Mouse (Mus musculus): ENCODE data around the gene Mbtps2. TPM values are rescaled to one million over a fixed set of nuclear protein-coding genes. Genes with fewer than 3 reads are reported as not detected.

The Mbtps2 gene
- polyA plus RNA-seq, 1 experiment, result not detected

- Histone ChIP-seq H3K4me1 (ENCODE audit: control insufficient read depth, insufficient read depth, low read length) (no peaks in the 10 kb centered on the region), H3K4me3 (ENCODE audit: insufficient read depth, low read depth, low read length) (no peak overlapping the region), H3K27ac (ENCODE audit: insufficient read depth, low read depth, low read length) (no peak overlapping the region)
- TF ChIP-seq CTCF (IDR thresholded peaks at IDR 0.05; ENCODE audit: insufficient read depth, low read depth, low read length), result no peak
- TF ChIP-seq POLR2A (IDR thresholded peaks at IDR 0.05; ENCODE audit: insufficient read depth, low read depth, low read length), result no peak
- 7% methylated on average over 3 of the region's 3 CpGs for WGBS
These were observed 2.9 kb upstream of the Mbtps2 start for GRCm38 (mm10) chrX:157601450-157601849.

- no peak for TF ChIP-seq CTCF (IDR thresholded peaks at IDR 0.05; ENCODE audit: insufficient read depth, low read depth, low read length)
- TF ChIP-seq POLR2A (IDR thresholded peaks at IDR 0.05; ENCODE audit: insufficient read depth, low read depth, low read length), result no peak
- WGBS, result 13% methylated on average over 17 of the region's 17 CpGs
- H3K4me1 ChIP-seq (ENCODE audit: control insufficient read depth, insufficient read depth, low read length), result no peaks in the 10 kb centered on the region
- peak overlapping the region; percentile 99 for H3K4me3 ChIP-seq (ENCODE audit: insufficient read depth, low read depth, low read length)
- H3K27ac ChIP-seq (ENCODE audit: insufficient read depth, low read depth, low read length), result peak overlapping the region; percentile 98; the same call in 1 of the 2 replicates
These were observed 830 bp downstream of the Mbtps2 start for GRCm38 (mm10) chrX:157597585-157598185.

- no peak overlapping the region for H3K27ac ChIP-seq (ENCODE audit: insufficient read depth, low read depth, low read length)
- no peak for TF ChIP-seq CTCF (IDR thresholded peaks at IDR 0.05; ENCODE audit: insufficient read depth, low read depth, low read length)
- TF ChIP-seq POLR2A (IDR thresholded peaks at IDR 0.05; ENCODE audit: insufficient read depth, low read depth, low read length), result no peak
- no peaks in the 10 kb centered on the region for H3K4me1 ChIP-seq (ENCODE audit: control insufficient read depth, insufficient read depth, low read length)
- no peak overlapping the region for H3K4me3 ChIP-seq (ENCODE audit: insufficient read depth, low read depth, low read length)
- 86% methylated on average over 5 of the region's 5 CpGs for WGBS
These were observed 1.7 kb downstream of the Mbtps2 start for GRCm38 (mm10) chrX:157596802-157597201.

DNA sequence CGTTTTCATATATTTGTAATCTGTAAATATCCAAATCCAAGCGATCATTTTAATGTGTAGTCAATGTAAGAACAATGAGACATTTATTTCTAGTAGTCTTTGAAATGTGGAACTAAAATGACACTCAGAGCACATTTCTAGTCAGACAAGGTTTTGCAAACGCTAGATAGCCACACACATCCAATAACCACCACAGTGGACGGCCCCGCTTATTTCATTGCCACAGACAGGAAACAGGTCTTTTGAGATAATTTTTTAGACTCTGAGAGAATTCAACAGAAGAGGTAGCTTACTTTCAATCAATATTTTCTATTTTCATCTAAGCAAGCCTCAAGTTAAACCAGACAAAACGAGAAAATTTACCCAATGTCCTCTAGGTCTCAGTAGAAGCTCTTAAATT, 2.6 kb downstream of the Mbtps2 start:
- no peak overlapping the region for H3K27ac ChIP-seq (ENCODE audit: insufficient read depth, low read depth, low read length)
- TF ChIP-seq CTCF (IDR thresholded peaks at IDR 0.05; ENCODE audit: insufficient read depth, low read depth, low read length), result no peak
- TF ChIP-seq POLR2A (IDR thresholded peaks at IDR 0.05; ENCODE audit: insufficient read depth, low read depth, low read length), result no peak
- 89% methylated on average over 6 of the region's 6 CpGs for WGBS
- no peaks in the 10 kb centered on the region for H3K4me1 ChIP-seq (ENCODE audit: control insufficient read depth, insufficient read depth, low read length)
- no peak overlapping the region for H3K4me3 ChIP-seq (ENCODE audit: insufficient read depth, low read depth, low read length)

DNA sequence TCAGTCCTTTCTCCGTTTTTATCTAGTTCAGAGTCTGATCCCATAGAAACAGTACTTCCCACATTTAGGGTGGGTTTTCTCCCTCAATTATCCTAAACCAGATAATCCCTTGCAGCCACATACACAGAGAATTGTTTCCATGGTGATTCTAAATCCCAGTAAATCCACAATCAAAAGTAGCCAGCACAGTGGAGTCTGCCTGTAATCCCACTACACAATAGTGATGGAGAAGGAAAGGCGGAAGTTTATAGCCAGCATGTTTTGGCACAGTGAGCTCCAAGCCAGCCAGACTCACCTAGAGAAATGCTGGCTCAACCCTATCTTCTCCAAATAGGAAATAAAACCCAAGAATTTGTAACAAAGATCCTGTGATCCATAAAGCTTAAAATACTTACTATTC, 3.9 kb downstream of the Mbtps2 start:
- Histone ChIP-seq H3K27ac (ENCODE audit: insufficient read depth, low read depth, low read length) (no peak overlapping the region), H3K4me3 (ENCODE audit: insufficient read depth, low read depth, low read length) (no peak overlapping the region), H3K4me1 (ENCODE audit: control insufficient read depth, insufficient read depth, low read length) (no peaks in the 10 kb centered on the region)
- TF ChIP-seq POLR2A (IDR thresholded peaks at IDR 0.05; ENCODE audit: insufficient read depth, low read depth, low read length) (no peak), CTCF (IDR thresholded peaks at IDR 0.05; ENCODE audit: insufficient read depth, low read depth, low read length) (no peak)
- 54% methylated on average over 2 of the region's 2 CpGs for WGBS

DNA sequence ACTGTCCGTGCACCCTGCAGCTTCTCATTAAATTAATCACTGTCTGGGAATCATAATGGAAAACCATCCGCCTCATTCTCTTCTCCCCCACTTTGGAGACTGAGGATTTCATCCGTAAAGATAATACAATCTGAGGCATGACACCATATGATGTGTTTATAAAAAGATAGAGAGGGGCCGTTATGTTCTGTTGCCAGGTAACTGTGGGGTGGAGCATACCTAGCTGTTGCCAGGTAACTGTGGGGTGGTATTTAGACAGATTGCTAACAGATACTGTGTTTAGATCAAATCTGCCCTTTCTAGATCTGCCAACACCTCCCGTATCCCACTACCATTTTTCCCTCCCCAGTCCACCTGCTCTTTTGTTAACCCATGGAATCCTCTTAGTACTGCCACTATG, 11.5 kb downstream of the Mbtps2 start:
- no peak overlapping the region for H3K27ac ChIP-seq (ENCODE audit: insufficient read depth, low read depth, low read length)
- H3K4me1 ChIP-seq (ENCODE audit: control insufficient read depth, insufficient read depth, low read length), result no peaks in the 10 kb centered on the region
- WGBS, result 70% methylated on average over 5 of the region's 5 CpGs
- no peak overlapping the region for H3K4me3 ChIP-seq (ENCODE audit: insufficient read depth, low read depth, low read length)
- no peak for TF ChIP-seq POLR2A (IDR thresholded peaks at IDR 0.05; ENCODE audit: insufficient read depth, low read depth, low read length)
- TF ChIP-seq CTCF (IDR thresholded peaks at IDR 0.05; ENCODE audit: insufficient read depth, low read depth, low read length), result no peak

DNA sequence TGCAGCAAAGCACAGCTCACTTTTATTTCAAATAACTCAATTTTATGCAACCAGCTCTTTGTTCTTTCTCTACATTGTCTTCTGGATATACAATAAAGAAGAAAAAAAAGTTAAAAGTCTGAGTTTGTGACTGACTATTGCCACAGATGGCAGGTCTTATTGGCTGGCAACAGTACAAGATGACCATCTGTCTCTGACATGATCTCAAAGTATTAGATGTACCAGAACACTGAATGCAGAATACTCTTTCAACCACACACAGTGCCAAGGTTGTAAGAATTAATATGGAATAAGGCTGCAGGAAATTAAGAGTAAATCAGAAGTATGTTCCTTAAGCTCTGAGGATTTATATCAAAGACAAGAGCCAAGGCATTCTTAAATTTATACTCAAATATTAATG, 12.1 kb downstream of the Mbtps2 start:
- Histone ChIP-seq H3K4me3 (ENCODE audit: insufficient read depth, low read depth, low read length) (no peak overlapping the region), H3K27ac (ENCODE audit: insufficient read depth, low read depth, low read length) (no peak overlapping the region), H3K4me1 (ENCODE audit: control insufficient read depth, insufficient read depth, low read length) (no peaks in the 10 kb centered on the region)
- TF ChIP-seq CTCF (IDR thresholded peaks at IDR 0.05; ENCODE audit: insufficient read depth, low read depth, low read length) (no peak), POLR2A (IDR thresholded peaks at IDR 0.05; ENCODE audit: insufficient read depth, low read depth, low read length) (no peak)

DNA sequence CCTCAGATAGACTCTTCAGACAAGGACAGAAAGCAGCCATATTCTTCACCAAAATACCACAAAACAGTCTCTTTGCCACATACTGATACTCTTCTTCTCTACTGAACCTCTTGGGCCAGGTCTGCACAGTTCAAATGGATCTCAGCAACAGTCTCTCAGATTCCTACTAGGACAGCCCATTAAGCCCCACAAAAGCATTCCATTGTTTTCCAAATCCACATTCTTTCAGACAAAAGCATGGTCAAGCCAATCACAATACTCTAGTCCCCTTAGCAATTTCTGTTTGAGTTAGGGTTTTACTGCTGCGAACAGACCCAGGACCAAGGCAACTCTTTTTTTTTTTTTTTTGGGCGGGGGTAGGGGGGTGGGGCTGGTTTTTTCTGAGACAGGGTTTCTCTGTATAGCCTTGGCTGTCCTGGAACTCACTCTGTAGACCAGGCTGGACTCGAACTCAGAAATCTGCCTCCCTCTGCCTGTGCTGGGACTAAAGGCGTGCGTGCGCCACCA, 19.4 kb downstream of the Mbtps2 start:
- WGBS, result 80% methylated on average over 6 of the region's 6 CpGs
- no peak overlapping the region for H3K27ac ChIP-seq (ENCODE audit: insufficient read depth, low read depth, low read length)
- H3K4me1 ChIP-seq (ENCODE audit: control insufficient read depth, insufficient read depth, low read length), result no peaks in the 10 kb centered on the region
- TF ChIP-seq POLR2A (IDR thresholded peaks at IDR 0.05; ENCODE audit: insufficient read depth, low read depth, low read length) (no peak), CTCF (IDR thresholded peaks at IDR 0.05; ENCODE audit: insufficient read depth, low read depth, low read length) (no peak)
- H3K4me3 ChIP-seq (ENCODE audit: insufficient read depth, low read depth, low read length), result no peak overlapping the region

- Histone ChIP-seq H3K27ac (ENCODE audit: insufficient read depth, low read depth, low read length) (no peak overlapping the region), H3K4me1 (ENCODE audit: control insufficient read depth, insufficient read depth, low read length) (no peaks in the 10 kb centered on the region), H3K4me3 (ENCODE audit: insufficient read depth, low read depth, low read length) (no peak overlapping the region)
- no peak for TF ChIP-seq CTCF (IDR thresholded peaks at IDR 0.05; ENCODE audit: insufficient read depth, low read depth, low read length)
- no peak for TF ChIP-seq POLR2A (IDR thresholded peaks at IDR 0.05; ENCODE audit: insufficient read depth, low read depth, low read length)
- WGBS, result 78% methylated on average over 2 of the region's 2 CpGs
These were observed 23.8 kb downstream of the Mbtps2 start for GRCm38 (mm10) chrX:157574683-157575082.

Measured in olfactory bulb, adult 2 months (tissue).